18 mouse cellular contexts compared by ENCODE assay signal in genomic region chr13:56853436-56853835, GRCm38 (mm10). TPM values are rescaled to one million over a fixed set of nuclear protein-coding genes. Genes with fewer than 3 reads are reported as not detected.
A peak's percentile ranks its signal among the peaks of the same experiment; 100 is the strongest.
DNase-seq lines count a peak whose midpoint lies in the region.
"Had no signal": no experiment of that assay in that cellular context is flagged by ENCODE, and none has a peak within 500 bp of the region (broad histone marks: within the 10 kb centered on the region; RNA-seq: fewer than 3 reads in every experiment).

No protein-coding gene starts in this region.

- peak; percentile 27 for DNase-seq in embryo, embryonic 10 days (ENCODE audit: low spot score)
- DNase-seq in embryo, embryonic 9.5 days (ENCODE audit: extremely low spot score), result no peak
- DNase-seq in layer of hippocampus, adult 11-12 months (ENCODE audit: low spot score), result peak; percentile 38
- no peak for DNase-seq in layer of hippocampus, adult 9-10 months (ENCODE audit: low spot score)
- peak; percentile 53 for DNase-seq in brain, adult 2 months (ENCODE audit: low read depth, low spot score)
- peak; percentile 38 to 51 for DNase-seq in layer of hippocampus, adult 8-10 months (ENCODE audit: low spot score in 2 of 2)
- DNase-seq in adrenal gland, postnatal 36 days, result no peak
- DNase-seq in urinary bladder, postnatal 25 days (ENCODE audit: low spot score), result no peak
- DNase-seq: adrenal gland, postnatal 14 days; gastrocnemius, postnatal 36 days; heart, postnatal 4 days; kidney, adult 18-20 months; kidney, postnatal 10 days; lung, postnatal 4 days; thymus, adult 2 months had no signal

RNA-seq across cellular contexts. Expression of gene Trpc7, which starts 42.4 kb away (rescaled TPM):
- 1 to 10 TPM; 1.7 to 3.0 (median 2.3) TPM for total RNA-seq in layer of hippocampus, adult 8-10 months (2022)
- under 1 TPM; 0.13 to 0.26 TPM for total RNA-seq in adrenal gland, postnatal 36 days (2021)
- total RNA-seq: CH12.LX; gastrocnemius, postnatal 36 days; heart, adult 8-10 months; MEL had no signal

Comparison
In these comparisons a context has a peak if more than half of its experiments do, and no peak if none do; other contexts are left out.
1. DNase-seq: peak in embryo, embryonic 10 days (single experiment), layer of hippocampus, adult 11-12 months (single experiment), brain, adult 2 months (single experiment) and layer of hippocampus, adult 8-10 months (2 of 2); none in embryo, embryonic 9.5 days (single experiment), layer of hippocampus, adult 9-10 months (single experiment), adrenal gland, postnatal 36 days (0 of 2) and urinary bladder, postnatal 25 days (single experiment).